Mouse (Mus musculus): ENCODE results near the gene Scgb2b11. TPM values are rescaled to one million over a fixed set of nuclear protein-coding genes. Genes with fewer than 3 reads are reported as not detected.

Gene Scgb2b11
- polyA plus RNA-seq (2012; rRNA removed; ENCODE audit: low replicate concordance): not detected in 2 replicates

GRCm38 (mm10) chr7:32211045-32211444 is at the start of gene Scgb2b11:
Gene Scgb2b11, minus strand, starts transcription at chr7:32211145.

GRCm38 (mm10) chr7:32222540-32222939 is 11.6 kb upstream of the Scgb2b11 start, which contains the start of gene Scgb1b11:
Gene Scgb1b11, plus strand, starts transcription at chr7:32222840.

Other genes with a start within 250 kb of the Scgb2b11 start
- gene Scgb1b10, start 110.3 kb downstream of the Scgb2b11 start, polyA plus RNA-seq (2012; rRNA removed; ENCODE audit: low replicate concordance): not detected in 2 replicates
- gene Scgb1b11, start 11.7 kb upstream of the Scgb2b11 start, polyA plus RNA-seq (2012; rRNA removed; ENCODE audit: low replicate concordance): not detected in 2 replicates
- not detected in 2 replicates for gene Scgb2b12, start 116.1 kb upstream of the Scgb2b11 start, polyA plus RNA-seq (2012; rRNA removed; ENCODE audit: low replicate concordance)
- not detected in 2 replicates for gene Scgb1b12, start 123.0 kb upstream of the Scgb2b11 start, polyA plus RNA-seq (2012; rRNA removed; ENCODE audit: low replicate concordance)
- gene Scgb1b29, start 230.4 kb upstream of the Scgb2b11 start, polyA plus RNA-seq (2012; rRNA removed; ENCODE audit: low replicate concordance): not detected in 2 replicates

All from subcutaneous adipose tissue, adult 2 months (tissue).